9 mouse cellular contexts compared by ENCODE assay signal in genomic region chr17:49756862-49757261, GRCm38 (mm10).
DNase-seq lines count a peak whose midpoint lies in the region; ATAC-seq lines count a peak whose summit lies in the region.
"Had no signal": no experiment of that assay in that cellular context is flagged by ENCODE, and none has a peak within 500 bp of the region (broad histone marks: within the 10 kb centered on the region; RNA-seq: fewer than 3 reads in every experiment).

No protein-coding gene starts in this region.

- no peaks in the 10 kb centered on the region for H3K36me3 ChIP-seq in forebrain, embryonic 14.5 days (ENCODE audit: control insufficient read depth, insufficient read depth, low read length)
- no peaks in the 10 kb centered on the region for H3K36me3 ChIP-seq in forebrain, embryonic 11.5 days (ENCODE audit: control insufficient read depth, insufficient read depth, low read length)
- H3K36me3 ChIP-seq in embryonic facial prominence, embryonic 15.5 days: no peaks in the 10 kb centered on the region

- intact Hi-C loops in left cerebral cortex, postnatal 36 days (cut with DNase I): no loop called here

- H3K4me3 ChIP-seq in forebrain, embryonic 14.5 days (ENCODE audit: low read depth, low read length): no peak overlapping the region
- H3K4me3 ChIP-seq in forebrain, embryonic 11.5 days (ENCODE audit: low read depth, low read length): no peak overlapping the region
- H3K4me3 ChIP-seq in embryonic facial prominence, embryonic 15.5 days (replicated peaks): no peak overlapping the region

- H3K4me2 ChIP-seq in forebrain, embryonic 14.5 days (ENCODE audit: low read length): no peak overlapping the region
- H3K4me2 ChIP-seq in forebrain, embryonic 11.5 days (ENCODE audit: low read depth, low read length, severe bottlenecking): no peak overlapping the region
- no peak overlapping the region for H3K4me2 ChIP-seq in embryonic facial prominence, embryonic 15.5 days (replicated peaks)

- WGBS in forebrain, embryonic 14.5 days: 84% methylated on average over 19 of the region's 19 CpGs
- WGBS in forebrain, embryonic 11.5 days: 94% methylated on average over 19 of the region's 19 CpGs
- 74% methylated on average over 19 of the region's 19 CpGs for whole genome bisulfite sequencing in embryonic facial prominence, embryonic 15.5 days

- no peak overlapping the region for H3K9ac ChIP-seq in forebrain, embryonic 14.5 days (ENCODE audit: low read length)
- H3K9ac ChIP-seq in forebrain, embryonic 11.5 days (ENCODE audit: low read length): no peak overlapping the region
- H3K9ac ChIP-seq in embryonic facial prominence, embryonic 15.5 days: no peak overlapping the region

- 0 out of 2 replicates have a peak, but pooled peaks have one; percentile 23 for ATAC-seq in forebrain, embryonic 14.5 days
- ATAC-seq in forebrain, embryonic 11.5 days (replicated peaks; ENCODE audit: low FRiP score): no peak
- peak; percentile 79 for ATAC-seq in embryonic facial prominence, embryonic 15.5 days (ENCODE audit: insufficient number of reproducible peaks, low FRiP score, low TSS enrichment, low read depth)

- H3K9me3 ChIP-seq in forebrain, embryonic 14.5 days (replicated peaks; ENCODE audit: control insufficient read depth, low read length): no peaks in the 10 kb centered on the region
- no peaks in the 10 kb centered on the region for H3K9me3 ChIP-seq in forebrain, embryonic 11.5 days (ENCODE audit: control insufficient read depth, low read length)
- no peaks in the 10 kb centered on the region for H3K9me3 ChIP-seq in embryonic facial prominence, embryonic 15.5 days (replicated peaks)

- H3K4me1 ChIP-seq in forebrain, embryonic 14.5 days (ENCODE audit: control insufficient read depth, insufficient read depth, low read length): no peaks in the 10 kb centered on the region
- H3K4me1 ChIP-seq in forebrain, embryonic 11.5 days (replicated peaks; ENCODE audit: control insufficient read depth, insufficient read depth, low read length): no peaks in the 10 kb centered on the region
- H3K4me1 ChIP-seq in embryonic facial prominence, embryonic 15.5 days: no peaks in the 10 kb centered on the region

- no peak overlapping the region for H3K27ac ChIP-seq in forebrain, embryonic 14.5 days (ENCODE audit: low read depth, low read length)
- H3K27ac ChIP-seq in forebrain, embryonic 11.5 days (ENCODE audit: low read depth, low read length): no peak overlapping the region
- no peak overlapping the region for H3K27ac ChIP-seq in embryonic facial prominence, embryonic 15.5 days (replicated peaks)

- H3K27me3 ChIP-seq in forebrain, embryonic 14.5 days (replicated peaks; ENCODE audit: control insufficient read depth, insufficient read depth, low read length): no peaks in the 10 kb centered on the region
- H3K27me3 ChIP-seq in forebrain, embryonic 11.5 days (ENCODE audit: control insufficient read depth, insufficient read depth, low read length): no peaks in the 10 kb centered on the region
- no peaks in the 10 kb centered on the region for H3K27me3 ChIP-seq in embryonic facial prominence, embryonic 15.5 days

- no peak for DNase-seq in forebrain, embryonic 14.5 days (ENCODE audit: low spot score)
- no peak for DNase-seq in forebrain, embryonic 11.5 days (ENCODE audit: low spot score)
- peak; percentile 39 to 54 for DNase-seq in kidney, postnatal 4 days
- no peak for DNase-seq in kidney, adult 11 months
- DNase-seq in lung, postnatal 4 days: peak; percentile 50 to 71
- DNase-seq in left cerebral cortex, postnatal 36 days (ENCODE audit: low spot score in 2 of 2): no peak
- no peak for DNase-seq in layer of hippocampus, adult 9-10 months (ENCODE audit: low spot score)
- DNase-seq: layer of hippocampus, adult 9-11 months had no signal

Comparison
In these comparisons a context has a peak if more than half of its experiments do, and no peak if none do; other contexts are left out.
1. DNase-seq: peak in kidney, postnatal 4 days (2 of 2) and lung, postnatal 4 days (2 of 2); none in forebrain, embryonic 14.5 days (single experiment), forebrain, embryonic 11.5 days (single experiment), kidney, adult 11 months (single experiment), left cerebral cortex, postnatal 36 days (0 of 2) and layer of hippocampus, adult 9-10 months (single experiment).